Mouse (Mus musculus) G1E (cell line): ENCODE measurements around the gene Oit3.

ENCODE experiments used
- CTCF ChIP-seq: IDR thresholded peaks from 2 replicates; pipeline ENCODE4 v1.5.1; 2012; ENCODE audit warnings: low read depth, low read length, inconsistent platforms, mixed read lengths
- GATA1 ChIP-seq: IDR thresholded peaks from 2 replicates; pipeline ENCODE4 v1.6.1; 2012; ENCODE audit warnings: borderline replicate concordance, low read length, inconsistent platforms, mixed read lengths
- GATA2 ChIP-seq: IDR thresholded peaks from 2 replicates; pipeline ENCODE4 v1.6.1; 2012; ENCODE audit warnings: low read depth, low read length, inconsistent platforms, borderline replicate concordance
- POLR2AphosphoS5 ChIP-seq: IDR thresholded peaks from 2 replicates; pipeline ENCODE4 v1.6.1; 2012; ENCODE audit warnings: low read depth, low read length, inconsistent platforms; ENCODE audit not compliant: insufficient replicate concordance
- TAL1 ChIP-seq: conservative IDR thresholded peaks from 2 replicates; pipeline ENCODE4 v1.6.1; 2012; ENCODE audit warnings: low read depth, low read length, inconsistent platforms, mixed read lengths

DNA sequence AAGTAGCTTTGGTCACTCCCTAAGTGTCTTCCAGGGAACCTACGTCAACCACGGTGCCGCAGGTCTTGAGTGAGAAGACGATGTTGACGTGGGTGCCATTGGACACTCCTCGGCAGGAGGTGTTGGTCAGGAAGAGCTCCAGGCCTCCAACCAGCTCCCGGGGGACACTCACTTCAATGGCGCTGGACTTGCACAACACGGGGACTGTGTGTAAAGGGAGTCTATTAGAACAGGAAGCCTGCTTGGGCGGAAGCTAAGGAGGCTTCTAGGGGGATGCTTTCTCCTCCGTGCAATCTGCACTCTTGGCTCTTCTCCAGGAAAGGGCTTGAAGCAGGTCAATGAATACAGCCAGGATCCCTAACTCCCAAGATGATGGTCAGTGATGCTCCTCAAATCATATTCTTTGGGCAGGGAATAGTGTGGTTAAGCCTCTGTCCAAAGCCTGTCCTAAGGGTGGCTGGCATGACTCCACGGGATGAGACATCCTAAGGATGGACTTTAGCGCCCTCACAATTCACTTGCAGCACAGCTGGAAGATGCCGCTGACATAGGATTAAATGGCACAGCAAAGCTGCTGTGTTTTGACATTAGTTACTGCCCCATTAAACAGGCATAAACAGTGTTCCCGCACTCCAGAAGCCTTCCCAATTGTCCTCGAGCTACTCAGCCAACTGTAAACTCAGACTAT lies 12.0 kb downstream of the Oit3 start:
- no peak for TF ChIP-seq CTCF
- TF ChIP-seq GATA2, result no peak
- no peak for TF ChIP-seq TAL1
- no peak for TF ChIP-seq GATA1
- TF ChIP-seq POLR2AphosphoS5, result no peak
